Mouse (Mus musculus) cerebellum, adult 2 months (tissue): ENCODE data around the gene Olfr521.

Source experiments
- CTCF ChIP-seq: fragments of 200-500 bp; IDR thresholded peaks from 2 replicates; pipeline ENCODE4 v1.5.1; 2011; ENCODE audit warnings: low read depth, mild to moderate bottlenecking, control low read depth, low read length, moderate library complexity, borderline replicate concordance; ENCODE audit not compliant: insufficient read depth
- POLR2A ChIP-seq: fragments of 200-500 bp; IDR thresholded peaks from 2 replicates; pipeline ENCODE4 v1.6.1; 2011; ENCODE audit warnings: low read length, control low read depth, borderline replicate concordance; ENCODE audit not compliant: insufficient read depth

DNA sequence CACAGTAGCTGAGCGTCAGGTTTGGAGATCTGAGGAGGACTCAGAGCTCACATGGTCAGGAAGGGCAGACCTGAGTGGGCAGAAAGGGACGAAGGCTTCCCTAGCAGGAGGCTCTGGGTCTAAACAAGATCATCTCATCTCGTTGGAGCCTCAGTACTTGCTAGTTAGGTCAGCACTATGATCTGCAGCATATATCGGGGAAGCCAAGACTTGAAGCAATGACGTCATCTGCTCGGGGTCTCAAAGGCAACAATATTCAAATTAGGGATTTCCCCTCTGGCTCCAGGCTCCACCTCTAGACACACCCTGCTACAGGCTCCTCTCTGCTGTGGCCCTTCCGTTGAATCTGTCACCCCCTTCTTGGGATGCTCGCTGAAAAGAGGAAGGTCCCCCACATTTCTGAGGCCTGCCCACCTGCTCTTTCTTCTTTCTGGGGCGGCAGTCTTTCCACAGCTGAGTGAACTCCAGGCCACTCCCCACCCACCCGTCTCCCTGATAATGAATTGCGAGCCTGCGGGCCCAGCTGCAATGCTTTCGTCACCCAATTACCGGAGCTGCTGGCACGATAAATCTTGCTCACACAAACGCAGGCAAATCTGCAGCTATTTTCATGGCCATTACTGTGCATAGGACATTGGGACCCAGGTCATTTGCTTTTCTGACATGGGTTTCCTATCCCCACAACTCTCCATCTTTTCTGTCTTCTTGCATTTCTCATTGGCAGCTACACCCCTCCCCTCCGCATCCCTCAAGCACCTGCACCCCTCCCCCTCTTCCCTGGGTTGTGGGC, 32.1 kb downstream of the Olfr521 start:
- TF ChIP-seq POLR2A (no peak), CTCF (no peak)
